Mouse (Mus musculus) ES-Bruce4 (cell line): Measurements from ENCODE around the gene Zfp800. TPM values are rescaled to one million over a fixed set of nuclear protein-coding genes. Genes with fewer than 3 reads are reported as not detected.

Experiments
- H3K27ac ChIP-seq: 2 replicates; pipeline ENCODE4 v1.5.1; 2012; ENCODE audit warnings: low read length, inconsistent platforms; ENCODE audit not compliant: insufficient read depth
- H3K27me3 ChIP-seq: 2 replicates; pipeline ENCODE4 v1.6.1; 2012; ENCODE audit warnings: mild to moderate bottlenecking, low read length, inconsistent platforms; ENCODE audit not compliant: control insufficient read depth, poor library complexity, insufficient read depth, severe bottlenecking
- H3K36me3 ChIP-seq: 2 replicates; pipeline ENCODE4 v1.6.1; 2012; ENCODE audit warnings: inconsistent platforms, mild to moderate bottlenecking, low read length, moderate library complexity; ENCODE audit not compliant: control insufficient read depth, poor library complexity, insufficient read depth, severe bottlenecking
- H3K4me1 ChIP-seq: one replicate; pipeline ENCODE4 v1.8.1; 2011; ENCODE audit warnings: low read length; ENCODE audit not compliant: control insufficient read depth, insufficient read depth
- H3K4me3 ChIP-seq: 2 replicates; pipeline ENCODE4 v1.5.1; 2011; ENCODE audit warnings: low read depth, mild to moderate bottlenecking, low read length
- H3K9ac ChIP-seq: 2 replicates; pipeline ENCODE4 v1.6.1; 2012; ENCODE audit warnings: low read depth, mild to moderate bottlenecking, inconsistent platforms; ENCODE audit not compliant: poor library complexity, severe bottlenecking
- H3K9me3 ChIP-seq: replicated peaks from 2 replicates; pipeline ENCODE4 v1.6.1; 2012; ENCODE audit warnings: mild to moderate bottlenecking, low read length, inconsistent platforms; ENCODE audit not compliant: control insufficient read depth, poor library complexity, insufficient read depth, severe bottlenecking
- CTCF ChIP-seq: IDR thresholded peaks from one replicate; pipeline ENCODE4 v1.8.1; 2011; ENCODE audit warnings: low read depth, low read length
- EP300 ChIP-seq: IDR thresholded peaks from 2 replicates; pipeline ENCODE4 v1.6.1; 2011; ENCODE audit warnings: low read depth, low read length; ENCODE audit not compliant: insufficient read depth
- POLR2A ChIP-seq: IDR thresholded peaks from one replicate; pipeline ENCODE4 v1.8.1; 2011; ENCODE audit warnings: low read length; ENCODE audit not compliant: insufficient read depth
- polyA plus RNA-seq: library from polyadenylated mRNA; stranded (reverse); fragments of >200 nt; gene quantifications from 2 replicates; pipeline ENCODE4 v1.2.4, GENCODE M21; 2011; ENCODE audit warnings: low read depth; ENCODE audit not compliant: missing spikeins, insufficient read depth, insufficient read length

The Zfp800 gene
- polyA plus RNA-seq, 1 experiment, result 17.4 TPM

DNA sequence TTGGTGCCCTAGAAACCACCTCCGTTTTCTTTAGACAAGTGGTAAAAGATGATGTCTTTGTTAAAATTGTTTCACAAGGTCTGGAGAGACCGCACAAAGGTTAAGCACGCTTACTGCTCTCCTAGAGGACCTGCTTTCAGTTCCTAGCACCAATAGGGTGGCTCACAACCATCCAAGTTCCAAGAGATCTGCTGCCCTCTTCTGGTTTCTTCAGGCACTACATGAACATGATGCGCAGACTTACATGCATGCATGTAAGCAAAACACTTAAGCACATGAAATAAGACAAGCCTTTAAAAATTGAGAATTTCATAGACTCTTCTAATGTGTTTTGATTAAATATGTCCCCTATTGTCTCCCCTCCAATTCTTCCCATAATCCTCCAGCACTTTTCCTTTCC is 2.0 kb upstream of the Zfp800 start:
- no peak overlapping the region for H3K4me3 ChIP-seq
- H3K27ac ChIP-seq, result no peak overlapping the region
- peaks cover 12% of the 10 kb centered on the region for H3K27me3 ChIP-seq
- no peaks in the 10 kb centered on the region for H3K4me1 ChIP-seq
- no peaks in the 10 kb centered on the region for H3K36me3 ChIP-seq
- TF ChIP-seq EP300 (no peak), POLR2A (no peak), CTCF (peak; percentile 9)
- H3K9me3 ChIP-seq, result peaks cover 11% of the 10 kb centered on the region
- no peak overlapping the region for H3K9ac ChIP-seq

DNA sequence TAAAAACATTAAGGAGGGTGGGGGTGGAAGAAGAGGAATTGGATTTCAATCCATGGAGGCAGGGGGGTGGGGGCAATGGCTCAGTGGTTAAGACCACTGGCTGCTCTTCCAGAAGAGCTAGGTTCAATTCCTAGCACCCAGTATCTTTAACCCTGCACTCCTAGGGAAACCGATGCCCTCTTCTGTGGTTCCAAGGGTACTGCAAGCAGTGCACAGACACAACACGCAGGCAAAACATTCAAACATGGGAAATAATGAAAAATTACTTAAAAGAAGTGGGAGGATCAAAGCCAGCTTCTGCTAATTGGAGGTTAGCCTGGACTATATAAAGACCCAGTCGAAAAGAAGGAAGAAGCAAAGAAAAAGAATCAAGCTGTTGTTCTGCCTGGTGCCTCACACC is 921 bp upstream of the Zfp800 start:
- H3K36me3 ChIP-seq, result no peaks in the 10 kb centered on the region
- peaks cover 2% of the 10 kb centered on the region; the same call in 1 of the 2 replicates for H3K9me3 ChIP-seq
- H3K9ac ChIP-seq, result no peak overlapping the region
- TF ChIP-seq EP300 (no peak), POLR2A (no peak), CTCF (peak; percentile 29)
- H3K4me3 ChIP-seq, result no peak overlapping the region
- H3K27ac ChIP-seq, result no peak overlapping the region
- no peaks in the 10 kb centered on the region for H3K4me1 ChIP-seq
- H3K27me3 ChIP-seq, result peaks cover 12% of the 10 kb centered on the region

DNA sequence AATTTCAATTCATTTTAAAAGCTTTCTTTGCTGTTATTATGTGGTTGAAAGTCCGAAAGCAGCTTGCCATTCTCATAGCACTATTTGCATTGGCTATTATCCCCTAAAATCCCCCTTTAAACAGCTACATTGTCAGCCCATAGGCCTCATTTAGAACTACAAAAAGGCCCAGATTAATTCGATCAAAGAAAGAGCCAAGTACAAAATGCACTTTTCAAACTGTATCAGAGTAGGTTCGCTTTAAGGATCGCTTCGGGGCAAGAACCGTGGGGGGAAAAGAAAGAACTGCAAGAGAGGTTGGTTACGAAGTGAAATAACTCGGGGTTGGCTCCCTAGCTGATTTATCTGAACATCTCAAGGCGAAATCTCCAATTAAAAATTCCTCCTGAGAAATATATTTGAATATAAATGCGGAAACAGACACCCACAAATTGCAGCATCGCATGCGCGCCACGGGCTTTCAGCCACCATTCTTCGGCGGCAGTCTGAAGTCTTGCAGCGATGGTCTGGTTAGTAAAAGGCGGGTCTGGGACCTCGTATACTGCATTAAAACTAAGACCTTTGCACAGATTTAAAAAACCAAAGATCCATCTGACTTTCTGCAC is 850 bp downstream of the Zfp800 start:
- TF ChIP-seq POLR2A, result no peak
- TF ChIP-seq CTCF, result no peak
- TF ChIP-seq EP300, result no peak
- no peak overlapping the region for H3K27ac ChIP-seq
- H3K36me3 ChIP-seq, result no peaks in the 10 kb centered on the region
- H3K9me3 ChIP-seq, result no peaks in the 10 kb centered on the region
- H3K4me3 ChIP-seq, result no peak overlapping the region
- peaks cover 12% of the 10 kb centered on the region for H3K27me3 ChIP-seq
- no peak overlapping the region; the same call in 1 of the 2 replicates for H3K9ac ChIP-seq
- no peaks in the 10 kb centered on the region for H3K4me1 ChIP-seq

DNA sequence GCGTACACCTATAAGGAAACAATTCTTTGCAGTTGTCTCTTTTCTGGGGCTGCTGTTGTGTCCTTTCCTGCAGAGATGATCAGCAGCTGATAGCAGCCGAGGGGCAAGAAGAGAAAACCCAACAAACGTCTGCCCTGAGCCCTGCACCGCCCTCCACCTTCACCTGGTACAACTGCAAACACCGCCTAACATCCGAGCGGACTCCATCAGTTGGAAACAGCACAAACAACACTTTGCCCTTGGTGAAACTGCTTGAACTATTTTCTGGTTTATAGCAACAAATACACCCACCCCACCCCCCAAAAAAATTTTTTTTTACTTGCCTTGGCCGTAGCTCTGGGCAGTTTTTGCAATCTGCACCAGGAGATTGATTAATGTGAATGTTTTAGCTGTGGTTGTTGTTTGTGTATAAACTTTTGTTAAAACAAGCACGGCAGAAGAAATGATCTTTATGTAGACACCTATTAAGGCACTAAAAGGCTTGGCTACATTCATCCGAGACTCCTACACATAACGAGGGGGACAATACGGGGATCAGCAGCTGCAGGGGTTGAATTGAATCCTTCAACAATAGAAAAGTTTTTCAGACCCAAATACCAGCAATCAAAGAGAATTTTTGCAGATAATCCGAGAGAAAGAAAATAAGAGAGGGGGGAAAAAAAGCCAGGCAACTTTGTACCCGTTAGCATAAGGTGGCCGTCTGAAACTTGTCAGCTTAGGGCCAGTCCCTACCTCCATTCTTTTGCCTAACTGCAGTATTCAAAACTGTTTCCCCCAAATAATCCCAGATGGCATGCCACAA is 1.6 kb downstream of the Zfp800 start:
- H3K9ac ChIP-seq, result no peak overlapping the region
- H3K4me3 ChIP-seq, result no peak overlapping the region
- no peak overlapping the region for H3K27ac ChIP-seq
- TF ChIP-seq EP300, result no peak
- no peak for TF ChIP-seq CTCF
- no peak for TF ChIP-seq POLR2A
- H3K9me3 ChIP-seq, result no peaks in the 10 kb centered on the region
- H3K27me3 ChIP-seq, result peaks cover 12% of the 10 kb centered on the region
- no peaks in the 10 kb centered on the region for H3K36me3 ChIP-seq
- H3K4me1 ChIP-seq, result no peaks in the 10 kb centered on the region

DNA sequence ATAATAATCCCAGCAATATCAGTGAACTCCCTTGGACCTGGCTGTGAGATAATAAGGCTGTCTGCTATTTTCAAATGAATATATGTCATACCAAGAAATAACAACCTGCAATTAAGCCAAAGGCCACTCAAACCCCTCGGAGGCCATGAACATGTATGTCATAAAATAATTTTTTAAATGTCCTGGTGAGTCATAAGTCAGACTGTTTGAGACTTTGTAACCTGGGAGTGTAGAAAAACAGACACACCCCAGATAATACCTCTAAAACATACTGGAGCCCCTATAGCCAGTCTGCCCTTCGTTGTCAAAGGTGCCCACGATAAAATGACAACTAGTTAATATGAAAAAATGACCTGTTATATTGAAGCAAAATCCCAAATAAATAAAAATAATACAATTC is 8.8 kb downstream of the Zfp800 start:
- H3K4me1 ChIP-seq, result no peaks in the 10 kb centered on the region
- TF ChIP-seq CTCF, result no peak
- TF ChIP-seq EP300, result no peak
- no peak for TF ChIP-seq POLR2A
- H3K9me3 ChIP-seq, result no peaks in the 10 kb centered on the region
- no peak overlapping the region for H3K9ac ChIP-seq
- no peaks in the 10 kb centered on the region for H3K27me3 ChIP-seq
- H3K27ac ChIP-seq, result no peak overlapping the region
- H3K36me3 ChIP-seq, result no peaks in the 10 kb centered on the region
- H3K4me3 ChIP-seq, result no peak overlapping the region

DNA sequence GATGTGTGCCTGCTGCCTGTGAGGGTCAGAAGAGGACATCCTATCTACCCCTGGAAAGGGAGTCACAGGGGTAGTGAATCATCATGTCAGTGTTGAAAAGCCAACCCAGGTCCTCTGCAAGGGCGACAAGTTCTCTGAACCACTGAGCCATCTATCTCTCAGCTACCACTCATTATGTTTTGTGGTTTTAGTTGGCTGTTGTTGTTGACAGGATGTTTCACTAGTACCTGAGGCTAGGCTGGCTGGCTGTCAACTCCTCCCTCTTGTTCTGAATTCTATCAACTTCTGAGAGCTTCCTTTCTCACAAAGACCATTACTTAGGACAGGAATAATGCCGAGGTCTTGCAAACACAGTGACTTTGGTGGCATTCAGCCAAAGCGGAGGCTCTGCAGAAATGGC is 12.6 kb downstream of the Zfp800 start:
- H3K9ac ChIP-seq, result no peak overlapping the region
- no peaks in the 10 kb centered on the region for H3K27me3 ChIP-seq
- no peak for TF ChIP-seq CTCF
- no peak overlapping the region for H3K4me3 ChIP-seq
- no peak overlapping the region for H3K27ac ChIP-seq
- H3K4me1 ChIP-seq, result no peaks in the 10 kb centered on the region
- H3K36me3 ChIP-seq, result no peaks in the 10 kb centered on the region
- H3K9me3 ChIP-seq, result no peaks in the 10 kb centered on the region
